Mouse (Mus musculus): ENCODE measurements at regions not wholly inside any gene's neighbourhood (a gene's known extent, or its start where the extent isn't known, plus 50 kb on each side); places are given as distances from the start of the nearest gene placed in this dataset.

DNA sequence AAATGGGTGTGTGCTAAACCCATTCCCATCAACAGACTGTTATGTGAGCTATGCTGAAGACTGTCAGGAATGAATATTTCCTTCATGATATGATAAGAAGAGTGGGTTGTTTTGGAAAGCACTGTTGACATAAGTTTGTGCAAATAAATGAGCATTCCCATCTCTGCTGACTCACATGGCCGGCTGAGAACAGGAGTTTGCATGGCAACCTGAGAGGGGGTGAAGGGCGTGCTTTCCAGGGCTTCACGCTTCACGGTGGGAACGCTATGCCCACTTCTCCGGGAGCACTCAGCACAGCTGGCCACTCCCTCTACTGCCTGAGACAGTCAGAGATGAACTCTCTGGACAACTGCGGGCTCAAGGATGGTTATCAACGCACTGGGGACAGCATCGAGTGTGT, 348.9 kb upstream of the Slc24a5 start:
- DNase-seq = no peak

DNA sequence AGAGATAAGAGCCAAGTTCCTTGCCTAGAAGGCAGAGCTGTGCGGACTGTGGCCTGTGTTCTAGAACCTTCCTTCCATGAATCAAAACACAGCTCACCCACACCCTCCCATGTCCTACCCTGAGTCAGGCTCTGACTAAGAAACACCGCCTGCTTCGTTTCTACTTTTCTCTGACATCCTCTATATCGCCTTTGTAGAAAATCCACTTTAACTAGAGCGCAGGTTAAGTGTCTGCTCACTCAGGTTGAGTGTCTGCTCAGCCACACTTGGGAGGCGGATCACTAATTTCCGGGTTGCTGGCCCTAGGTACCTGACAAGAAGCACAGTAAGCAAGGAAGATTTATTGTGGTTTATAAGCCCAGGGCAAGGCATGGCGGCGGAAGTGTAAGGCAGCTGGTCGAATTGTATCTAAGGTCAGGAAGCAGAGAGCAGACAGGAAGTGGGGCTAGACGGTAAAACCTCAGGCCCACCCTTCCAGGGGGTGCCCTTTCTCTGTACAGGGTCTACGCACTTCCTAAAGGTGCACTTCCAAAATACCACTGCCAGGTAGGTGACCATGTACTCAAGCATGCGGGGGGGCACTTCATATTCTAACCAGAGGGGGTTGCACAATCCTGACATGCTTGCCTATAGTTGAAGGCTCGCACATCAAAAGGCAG, 348.0 kb upstream of the Slc24a5 start:
- peak; percentile 21 to 27 for DNase-seq

DNA sequence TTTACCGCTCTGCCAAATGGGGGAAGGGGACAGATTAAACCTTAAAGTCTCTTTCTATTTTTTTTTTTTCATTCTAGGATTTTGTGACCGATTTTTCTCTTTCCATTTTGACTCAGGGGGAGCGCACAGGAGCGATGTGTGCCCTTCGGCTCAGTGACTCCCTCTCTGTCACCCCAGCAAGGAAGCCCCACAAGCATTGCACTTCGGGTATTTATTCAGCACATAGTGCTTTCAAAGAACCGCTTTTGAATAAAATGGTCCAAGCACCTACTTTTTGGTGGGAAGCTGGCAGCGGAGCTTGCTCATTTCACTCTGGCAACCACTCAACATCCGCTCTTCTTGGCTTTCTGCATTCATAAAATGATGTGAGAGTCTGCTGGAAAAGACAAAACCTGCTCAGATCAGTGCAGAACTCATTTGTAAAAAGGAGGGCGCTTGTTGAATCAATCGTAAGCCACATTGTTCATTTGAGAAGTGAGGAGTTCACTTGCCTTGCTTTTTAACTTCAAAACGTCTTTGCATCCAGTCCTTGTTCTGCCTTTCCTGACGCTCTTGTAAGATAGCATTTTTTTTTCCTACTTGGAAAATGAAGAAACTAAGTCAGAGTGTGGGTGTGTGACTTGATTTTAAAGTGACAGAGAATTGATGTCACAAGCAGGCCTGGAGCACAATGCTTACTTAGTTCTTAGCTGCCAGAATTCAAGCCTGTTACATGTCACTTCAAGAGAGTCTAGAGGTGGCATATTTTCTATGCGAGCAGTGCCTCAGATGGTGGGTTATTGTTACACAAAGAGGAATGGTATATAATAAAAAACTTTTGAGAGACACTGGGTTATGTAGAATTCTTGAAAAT, 347.1 kb upstream of the Slc24a5 start:
- no peak for DNase-seq

DNA sequence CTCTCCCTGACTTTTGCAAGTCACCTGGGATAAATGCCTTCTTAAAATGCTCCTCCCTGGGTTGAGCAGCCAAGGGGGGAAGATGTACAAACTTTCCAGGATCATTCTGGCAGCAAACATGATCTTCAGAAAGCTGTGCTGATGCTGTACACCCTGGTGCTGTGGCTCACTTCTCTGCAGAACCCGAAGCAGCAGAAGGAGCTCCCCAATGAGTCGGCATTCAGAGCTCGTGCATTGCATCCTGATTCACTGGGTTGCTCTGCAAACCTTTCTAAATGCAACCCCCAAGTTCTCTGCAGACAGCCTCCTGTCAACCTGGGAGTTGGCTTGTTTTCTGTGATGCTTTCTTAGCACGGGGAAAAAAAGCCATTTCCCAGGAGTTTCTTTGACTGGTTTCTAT, 343.8 kb upstream of the Slc24a5 start:
- DNase-seq = no peak

DNA sequence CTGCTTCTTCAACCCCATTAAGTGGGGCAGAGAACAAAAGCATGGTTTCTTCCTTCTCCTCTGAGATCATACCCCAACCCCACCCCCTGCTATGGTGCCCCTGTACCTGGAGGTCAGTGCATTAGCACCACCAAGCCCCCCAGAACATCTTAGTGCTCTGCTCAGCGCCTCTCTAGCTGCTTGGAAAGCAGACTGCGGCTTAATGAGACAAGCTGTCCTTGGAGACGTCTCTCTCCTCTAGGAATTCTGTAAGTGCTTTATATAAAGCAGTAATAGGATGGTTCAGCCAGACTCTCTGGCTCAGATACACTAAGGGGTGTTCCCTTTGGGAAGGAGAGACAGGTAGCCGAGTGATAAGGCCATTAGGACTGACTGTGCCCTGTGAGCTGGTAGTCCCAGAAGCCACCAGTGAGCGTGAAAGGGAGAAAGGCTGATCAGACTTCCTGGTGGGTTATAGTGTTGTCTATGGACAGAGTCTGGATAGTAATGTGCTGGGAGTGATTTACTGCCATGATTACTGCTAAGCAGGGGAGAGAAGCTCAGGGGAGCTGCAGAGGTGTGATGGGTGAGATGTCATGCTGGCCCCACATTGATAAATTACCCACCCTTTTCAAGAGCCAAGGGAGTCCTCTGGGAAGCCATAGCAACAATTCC, 343.0 kb upstream of the Slc24a5 start:
- no peak for DNase-seq

DNA sequence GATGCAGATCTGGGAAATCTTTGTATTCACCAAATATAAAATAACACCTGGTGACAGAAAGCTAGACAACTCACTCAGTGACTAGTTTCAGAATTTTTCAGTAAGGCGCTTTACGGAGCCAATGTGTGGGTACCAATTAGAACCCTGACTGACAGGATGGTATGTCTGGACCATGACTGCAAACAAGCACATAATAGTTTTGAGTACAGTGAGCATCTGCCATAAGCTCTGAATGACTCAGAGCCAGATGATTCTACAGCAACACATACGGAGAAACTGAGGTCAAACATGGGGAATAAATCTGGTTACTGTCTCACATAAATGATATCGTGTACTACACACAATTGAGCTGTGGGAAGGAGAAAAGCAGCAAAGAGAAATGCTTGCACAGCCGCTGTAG, 339.9 kb upstream of the Slc24a5 start:
- no peak for DNase-seq

DNA sequence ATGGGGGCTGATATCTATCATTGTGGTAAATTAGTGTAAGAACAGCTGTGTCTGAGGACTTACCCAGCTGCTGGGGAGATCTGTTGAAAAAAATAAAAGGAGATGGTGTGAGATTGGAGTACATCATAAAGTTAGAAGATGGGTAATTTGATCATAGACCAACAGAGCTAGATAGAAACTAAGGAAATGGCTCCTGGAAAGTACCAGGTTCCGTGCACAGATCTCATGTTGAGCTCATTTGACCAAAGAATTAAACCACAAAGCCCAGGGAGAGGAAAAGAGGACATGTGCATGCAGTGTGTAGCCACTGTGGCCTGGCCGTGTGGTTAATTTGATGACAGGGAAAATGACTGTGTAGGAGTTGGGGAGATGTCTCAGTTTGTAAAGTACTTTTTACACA, 335.3 kb upstream of the Slc24a5 start:
- no peak for DNase-seq

DNA sequence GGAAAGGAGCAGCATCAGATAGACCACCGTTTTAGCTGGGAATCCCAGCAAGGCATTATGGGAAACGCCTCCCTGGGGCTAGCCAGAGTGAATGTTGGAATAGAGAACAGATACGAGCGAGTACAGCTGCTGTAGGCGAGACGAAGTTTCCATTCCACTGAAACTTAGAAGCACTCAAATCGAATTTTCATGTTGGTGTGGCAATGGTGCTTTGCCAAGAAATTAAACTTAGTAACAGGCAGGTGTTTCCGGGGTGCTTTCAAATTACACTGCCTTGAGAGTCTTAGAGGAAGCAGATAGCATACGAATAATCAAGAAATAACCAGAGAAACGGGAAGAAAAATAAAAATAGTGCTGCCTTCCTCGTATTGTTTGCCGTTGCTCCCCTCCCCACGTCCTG, 327.1 kb upstream of the Slc24a5 start:
- no peak for DNase-seq

DNA sequence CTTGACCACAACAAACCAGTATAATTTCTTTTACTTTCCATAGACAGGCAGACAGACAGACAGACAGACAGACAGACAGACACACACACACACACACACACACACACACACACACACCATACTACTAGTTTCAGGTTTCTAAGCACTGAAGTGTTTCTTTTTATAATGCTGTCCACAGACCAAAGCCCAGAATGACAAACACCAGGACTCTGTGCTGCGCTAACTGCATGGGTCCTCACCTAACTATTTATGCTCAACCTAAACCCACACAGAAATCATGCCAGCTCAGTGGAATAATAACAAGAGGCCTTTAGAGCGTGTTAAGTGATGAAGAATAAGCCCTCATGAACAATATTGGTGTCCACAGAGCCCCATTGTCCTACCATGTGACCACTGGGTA, 325.0 kb upstream of the Slc24a5 start:
- no peak for DNase-seq

DNA sequence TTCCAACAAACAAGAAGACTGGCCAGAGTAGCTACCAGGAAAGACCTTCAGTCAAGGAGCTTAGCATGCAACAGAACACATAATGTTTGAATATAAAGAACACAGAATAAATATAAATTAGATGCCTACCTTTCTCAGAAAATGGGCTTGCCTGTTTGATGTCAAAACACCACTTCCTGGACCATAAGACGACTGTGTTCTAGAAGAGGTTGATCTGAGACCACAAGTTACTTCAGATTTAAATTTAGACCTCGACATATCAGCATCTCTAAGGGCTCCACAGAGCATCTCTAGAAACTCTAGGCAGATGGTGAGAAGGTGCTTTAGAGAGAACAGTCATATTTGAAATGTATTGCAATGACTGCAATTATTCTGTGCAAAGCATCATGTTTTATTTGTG, 322.9 kb upstream of the Slc24a5 start:
- no peak for DNase-seq

DNA sequence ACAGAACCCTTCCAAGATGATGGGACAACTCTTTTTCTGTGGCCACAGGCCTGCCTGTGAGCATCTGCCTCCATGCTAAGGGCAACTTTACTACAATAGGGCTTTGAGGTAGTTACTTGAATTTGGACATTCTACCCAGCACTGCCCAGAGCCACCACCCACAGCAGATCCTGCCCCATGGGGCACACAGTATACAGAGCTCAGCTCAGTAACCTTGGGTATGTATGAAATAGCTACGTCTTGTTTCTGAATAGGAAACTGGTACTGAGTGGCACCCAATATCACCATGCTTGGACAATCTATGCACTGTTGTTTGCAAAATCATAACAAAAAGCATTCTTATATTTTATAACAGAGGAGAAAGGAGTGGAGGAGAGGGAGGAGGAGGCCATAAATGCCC, 320.8 kb upstream of the Slc24a5 start:
- no peak for DNase-seq

DNA sequence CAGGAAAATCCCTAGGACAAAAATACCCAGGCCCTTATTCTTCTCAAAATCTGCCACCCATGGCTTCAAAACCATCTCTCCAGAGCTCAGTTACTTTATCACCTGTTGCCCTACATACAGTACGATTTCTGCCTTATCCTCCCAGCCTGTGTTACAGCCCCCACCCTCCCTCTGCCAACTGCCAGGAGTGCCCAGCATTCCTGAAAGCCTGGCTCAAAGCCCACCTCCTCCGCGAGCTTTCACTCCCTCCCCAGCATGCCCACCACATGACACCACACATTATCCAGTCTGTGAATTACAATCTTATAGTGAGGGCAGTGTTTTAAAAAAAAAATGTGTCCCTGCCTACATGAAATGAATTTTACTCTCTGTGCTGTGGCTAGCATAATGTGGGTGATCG, 320.3 kb upstream of the Slc24a5 start:
- no peak for DNase-seq

DNA sequence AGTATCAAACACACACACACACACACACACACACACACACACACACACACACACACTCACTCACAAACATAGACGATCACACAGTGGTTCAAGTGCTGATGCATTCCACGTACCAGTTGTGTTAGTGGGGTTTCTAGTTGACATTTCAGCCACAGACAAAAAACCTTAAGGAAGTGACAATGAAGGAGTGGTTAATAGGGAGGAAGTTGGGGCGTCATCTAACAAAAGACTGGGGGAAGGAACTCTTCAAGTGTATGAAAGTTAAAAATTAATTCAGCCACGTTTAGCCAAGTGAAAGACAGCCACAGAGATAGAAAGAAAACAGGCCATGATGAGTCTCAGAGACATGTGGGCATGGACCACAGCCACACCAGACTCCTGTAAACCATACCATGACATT, 316.1 kb upstream of the Slc24a5 start:
- no peak for DNase-seq

DNA sequence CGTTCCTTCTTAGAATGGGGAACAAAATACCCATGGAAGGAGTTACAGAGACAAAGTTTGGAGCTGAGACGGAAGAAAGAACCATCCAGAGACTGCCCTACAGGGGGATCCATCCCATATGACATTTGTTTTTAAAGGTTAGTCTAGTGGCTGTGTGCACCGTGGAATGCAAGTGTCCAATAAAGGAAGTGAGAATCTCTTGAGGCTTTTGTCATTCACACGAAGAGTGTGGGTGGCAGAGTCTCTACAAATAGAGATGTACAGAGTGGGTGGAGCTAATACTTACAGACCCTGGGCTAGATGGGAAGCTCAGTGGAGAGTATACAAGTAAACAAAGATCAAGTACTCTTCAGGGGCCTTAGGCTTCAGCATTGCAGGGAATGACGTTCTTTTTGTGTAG, 314.2 kb upstream of the Slc24a5 start:
- DNase-seq = no peak

DNA sequence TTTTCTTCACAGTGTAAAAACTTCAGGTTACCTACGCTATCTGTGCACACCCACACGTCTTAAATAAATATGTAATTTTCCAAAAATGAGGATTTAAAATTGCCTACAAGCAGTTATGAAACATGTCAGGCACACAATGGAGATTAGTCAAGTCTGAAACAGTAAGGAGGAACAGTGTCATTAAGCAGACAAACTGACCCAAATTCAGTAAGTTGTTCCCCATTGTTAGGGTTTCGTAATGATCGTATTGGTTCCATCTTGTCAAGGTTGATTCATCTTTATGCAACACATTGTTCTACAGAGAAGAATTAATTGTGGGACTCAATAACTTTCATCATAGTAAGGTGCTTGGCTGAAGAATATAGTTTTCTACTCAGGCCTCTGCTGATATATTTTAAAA, 312.7 kb upstream of the Slc24a5 start:
- DNase-seq = no peak

DNA sequence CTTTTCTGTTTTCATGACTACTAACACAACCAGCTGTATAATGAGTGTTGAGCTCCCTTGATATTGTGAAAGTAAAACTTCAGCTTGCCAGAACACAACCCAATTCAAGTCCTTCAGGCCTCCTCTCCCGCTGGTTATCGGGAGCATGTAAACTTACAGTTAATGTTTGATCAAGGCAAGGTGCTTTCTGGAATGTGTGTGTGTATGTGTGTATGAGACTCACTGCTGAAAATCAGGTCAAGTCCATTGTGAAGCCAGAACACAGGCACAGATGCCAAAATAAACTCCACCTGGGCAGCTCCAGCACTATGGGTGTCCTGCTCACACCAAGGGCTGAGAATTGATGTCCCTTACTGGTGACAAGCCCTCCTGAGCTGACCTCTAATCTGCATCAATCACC, 308.9 kb upstream of the Slc24a5 start:
- no peak for DNase-seq

DNA sequence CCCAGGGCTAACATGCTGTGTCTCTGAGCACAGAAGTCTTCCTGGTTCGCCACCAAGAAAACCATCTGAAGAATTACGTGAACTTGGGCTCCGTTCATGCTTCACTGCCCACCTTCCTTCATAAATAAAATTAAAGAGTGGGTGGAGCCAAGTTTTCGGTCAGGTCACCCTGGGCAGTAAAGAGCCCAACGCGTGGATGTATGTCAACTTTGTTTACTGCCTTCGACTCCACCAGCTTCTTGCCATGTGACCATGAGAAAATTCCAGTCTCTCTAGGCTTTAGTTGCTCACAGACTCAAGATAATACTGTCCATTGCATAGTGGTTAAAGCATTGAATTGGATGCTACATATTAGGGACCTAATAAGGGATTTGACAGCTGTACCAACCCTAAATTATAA, 304.3 kb upstream of the Slc24a5 start:
- no peak for DNase-seq

DNA sequence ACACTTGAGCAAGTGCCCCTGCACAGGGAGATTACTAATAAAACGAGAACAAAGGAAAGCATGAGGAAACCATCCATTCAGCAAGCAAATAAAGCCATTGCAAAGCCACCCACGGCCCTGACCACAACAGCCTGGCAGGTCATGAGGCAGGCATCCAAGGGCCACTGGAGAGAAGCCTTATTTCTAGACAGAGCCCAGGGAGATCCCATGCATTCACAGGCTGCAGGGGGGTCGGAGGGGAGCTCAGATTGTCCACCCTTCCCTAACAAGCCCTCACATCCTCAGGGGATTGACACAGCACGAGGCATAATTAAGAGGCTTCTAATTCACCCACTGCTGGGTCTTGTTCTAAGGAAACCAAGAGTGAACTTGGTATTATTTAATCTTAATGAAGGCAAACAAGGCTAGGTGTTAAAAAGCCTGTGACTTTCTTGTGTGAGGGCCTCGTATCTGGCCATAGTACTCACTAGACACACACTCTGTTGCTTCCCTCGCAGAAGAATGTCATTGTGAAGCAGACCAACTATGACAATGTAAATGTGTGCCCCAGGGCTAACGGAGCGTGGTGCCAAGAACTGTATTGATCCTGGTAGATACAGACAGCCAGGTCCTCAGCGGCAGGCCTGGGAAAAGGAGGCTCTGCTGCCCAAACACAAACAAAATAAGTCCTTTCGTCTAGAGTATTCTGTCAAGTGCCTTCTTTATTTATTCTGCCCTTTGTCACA, 303.6 kb upstream of the Slc24a5 start:
- DNase-seq = no peak

DNA sequence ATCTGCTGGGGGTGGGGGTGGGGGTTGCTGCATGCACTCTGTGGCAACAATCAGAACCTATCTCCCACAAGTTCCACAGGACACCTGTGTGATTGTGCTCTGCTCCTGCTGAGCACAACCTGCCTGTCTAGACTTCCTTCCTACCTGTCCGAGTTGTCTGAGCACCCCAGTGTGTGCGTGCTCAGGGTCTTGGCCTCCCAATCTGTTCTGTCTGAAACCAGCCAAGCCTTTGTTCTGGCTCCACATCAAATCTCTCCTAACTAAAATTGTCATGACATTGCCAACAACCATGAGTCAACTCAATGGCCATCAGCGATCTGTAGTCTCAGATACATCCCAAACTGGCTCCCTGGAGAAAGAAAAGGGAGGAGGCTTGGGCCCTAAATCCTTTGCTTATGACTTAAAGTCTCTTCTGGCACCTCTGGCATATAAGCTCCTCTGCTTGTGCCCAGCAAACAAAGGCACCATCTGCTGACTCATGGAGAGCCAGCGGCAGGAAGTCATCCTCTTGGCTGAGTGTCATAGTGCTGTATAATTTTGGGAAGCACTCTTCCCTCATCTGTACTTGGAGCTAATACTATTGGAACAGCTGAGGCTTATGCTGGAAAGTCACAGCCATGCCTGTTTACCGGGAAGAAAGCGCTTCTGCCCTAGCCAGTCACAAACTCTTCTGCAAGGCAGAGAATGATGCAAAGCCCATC, 298.5 kb upstream of the Slc24a5 start:
- no peak for DNase-seq

DNA sequence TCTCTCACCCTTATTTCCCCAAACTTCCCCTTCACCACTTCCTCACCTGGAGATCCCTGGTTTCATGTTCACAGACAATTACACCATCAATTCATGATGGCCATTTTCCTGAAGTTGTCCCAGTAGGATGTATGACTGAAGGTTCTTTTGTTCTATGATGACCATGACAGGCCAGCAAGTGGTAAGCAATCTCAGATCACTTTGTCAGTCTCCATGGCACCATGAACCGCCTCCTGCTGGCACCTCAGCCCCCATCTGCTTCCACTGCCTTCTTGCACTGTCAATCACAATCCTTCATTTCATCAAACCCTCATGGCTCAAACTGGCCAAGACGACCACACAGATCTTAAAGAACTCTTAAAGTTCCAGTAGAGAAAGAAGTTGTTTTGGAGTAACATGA, 297.9 kb upstream of the Slc24a5 start:
- no peak for DNase-seq

DNA sequence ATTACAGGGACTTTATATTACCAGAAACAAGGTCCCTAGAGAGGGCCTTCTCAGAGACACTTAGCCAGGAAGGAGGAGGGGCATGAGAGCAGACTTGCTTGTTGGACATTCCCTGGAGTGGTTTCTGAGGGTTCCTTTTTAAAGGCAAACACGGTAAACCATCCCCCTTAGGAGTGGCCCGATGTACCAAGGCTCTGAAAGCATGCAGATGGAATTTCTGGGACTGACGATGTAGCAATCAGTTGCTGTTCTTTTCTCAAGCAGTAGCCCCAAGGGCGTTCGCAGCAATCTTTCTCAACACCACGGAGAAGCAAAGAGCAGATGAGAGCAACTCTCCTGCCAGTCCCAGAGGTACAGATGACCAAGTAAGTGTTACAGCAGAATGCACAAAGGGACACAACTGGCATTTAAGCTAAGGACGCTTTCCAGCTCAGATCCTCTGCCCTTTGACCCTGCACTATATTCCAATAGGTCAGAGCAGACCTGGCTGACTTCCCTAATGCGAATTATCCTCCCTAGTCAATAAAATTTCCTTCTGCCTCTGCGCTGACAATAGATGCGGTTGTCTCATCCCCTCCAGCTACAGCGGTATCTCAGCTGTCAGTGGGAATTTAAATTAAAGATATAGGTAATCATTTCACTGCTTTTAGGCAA, 295.7 kb upstream of the Slc24a5 start:
- no peak for DNase-seq

DNA sequence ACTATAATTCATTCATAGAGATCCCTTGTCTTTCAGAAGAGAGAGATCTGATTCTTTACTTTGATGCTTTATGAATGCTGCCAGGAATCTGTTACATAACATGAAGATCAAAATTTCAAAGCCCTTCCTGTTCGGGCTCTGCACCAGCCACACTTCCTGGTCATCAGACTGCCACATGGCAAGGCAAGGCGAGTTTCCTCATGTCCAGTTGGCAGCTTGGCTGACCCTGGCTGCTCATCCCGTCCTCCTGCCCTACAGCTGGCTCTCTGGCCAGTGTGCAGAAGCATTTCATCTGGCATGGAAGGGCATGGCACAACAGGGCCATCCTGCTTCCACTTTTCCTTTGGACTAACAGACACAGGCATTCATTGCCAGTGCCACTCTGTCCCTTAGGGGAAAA, 292.2 kb upstream of the Slc24a5 start:
- no peak for DNase-seq
